Mouse (Mus musculus): Measurements from ENCODE around the gene Hsd3b7.
A peak's percentile ranks its signal among the peaks of the same experiment; 100 is the strongest.

Hsd3b7 gene

DNA sequence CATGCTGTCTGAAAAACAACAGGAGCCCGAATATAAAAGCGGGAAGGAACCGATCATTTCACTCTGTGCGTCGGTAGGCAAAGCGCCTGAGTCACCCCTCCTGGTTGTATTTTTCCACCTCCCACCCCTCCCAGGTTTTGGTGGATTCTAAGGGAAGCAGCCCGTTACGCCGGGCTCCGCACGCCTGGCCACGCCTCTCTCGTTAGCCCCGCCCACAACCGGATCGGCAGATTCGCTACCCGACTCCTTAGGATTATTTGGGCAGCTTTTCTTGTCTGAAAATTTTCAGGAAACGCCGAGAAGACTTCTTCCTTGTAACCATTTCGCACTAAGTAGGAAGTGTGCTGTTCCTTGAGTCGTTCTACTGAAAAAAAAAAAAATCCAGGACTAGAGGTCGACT is 24.0 kb upstream of the Hsd3b7 start, which contains the start of gene Setd1a:
TSS of gene Setd1a (plus strand) at position 245 of the 400 bp plus-strand sequence.
- DNase-seq, result peak; percentile 89

DNA sequence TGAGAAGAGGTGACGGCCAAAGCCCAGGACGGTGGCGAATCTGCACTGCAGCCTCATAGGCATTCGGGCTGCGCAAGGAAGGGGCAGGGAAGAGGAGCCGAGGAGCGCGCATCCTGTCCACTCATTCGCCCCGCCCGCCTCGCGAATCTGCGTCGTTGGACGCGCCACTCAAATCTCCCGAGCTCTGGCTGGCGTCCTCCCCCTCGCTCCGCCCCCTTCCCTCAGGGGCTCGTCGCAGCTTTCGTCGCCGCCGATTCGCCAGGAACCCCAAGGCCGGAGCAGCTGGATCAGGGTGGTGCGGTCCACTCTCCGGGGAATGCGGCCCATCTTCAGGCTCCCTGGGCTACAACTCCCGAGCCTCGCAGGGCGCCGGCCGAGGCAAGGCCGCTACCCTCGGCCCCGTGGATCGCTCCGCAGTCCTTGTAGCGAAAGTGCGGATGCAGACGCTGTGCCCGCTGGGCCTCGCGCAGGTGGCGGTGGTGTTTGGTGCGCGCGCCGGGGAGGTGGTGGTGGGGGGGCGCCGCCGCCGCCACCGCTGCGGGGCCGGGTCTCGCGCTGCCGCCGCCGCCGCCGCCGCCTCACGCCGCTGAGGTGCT is 23.4 kb upstream of the Hsd3b7 start:
- DNase-seq, result peak; percentile 97

DNA sequence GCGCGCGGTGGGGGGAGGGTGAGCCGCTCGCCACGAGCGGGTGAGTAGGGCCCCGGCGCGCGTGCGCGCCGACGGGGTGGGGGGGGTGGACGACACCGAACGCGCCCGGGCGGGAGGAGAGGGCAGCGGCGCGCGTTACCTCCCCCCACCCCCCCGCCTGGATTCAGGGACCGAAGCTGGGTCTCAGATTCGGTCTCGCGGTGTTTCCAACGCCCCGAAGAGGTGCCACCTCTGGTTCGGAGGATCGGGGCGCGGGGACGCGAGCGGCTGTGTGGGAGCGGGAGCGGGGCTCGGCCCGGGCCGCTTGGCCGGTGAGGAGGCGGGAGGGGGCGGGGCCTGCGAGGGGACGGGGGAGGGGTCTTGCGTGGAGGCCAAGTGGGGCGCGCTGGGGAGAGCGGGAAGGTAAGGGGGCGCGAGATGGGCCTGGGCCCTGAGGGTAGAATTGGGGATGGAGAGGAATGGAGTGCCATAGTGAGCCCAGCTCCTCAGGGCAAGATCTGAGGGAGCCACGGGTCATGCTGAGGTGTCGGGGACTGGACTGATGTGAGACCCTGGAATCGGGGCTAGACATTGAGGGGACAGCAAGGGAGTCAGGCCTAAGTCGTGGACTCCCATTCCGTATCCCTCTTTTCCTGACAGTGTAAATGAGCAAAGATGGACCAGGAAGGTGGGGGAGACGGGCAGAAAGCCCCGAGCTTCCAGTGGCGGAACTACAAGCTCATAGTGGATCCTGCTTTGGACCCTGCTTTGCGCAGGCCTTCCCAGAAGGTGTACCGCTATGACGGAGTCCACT is 22.7 kb upstream of the Hsd3b7 start:
- DNase-seq, result peak; percentile 63

DNA sequence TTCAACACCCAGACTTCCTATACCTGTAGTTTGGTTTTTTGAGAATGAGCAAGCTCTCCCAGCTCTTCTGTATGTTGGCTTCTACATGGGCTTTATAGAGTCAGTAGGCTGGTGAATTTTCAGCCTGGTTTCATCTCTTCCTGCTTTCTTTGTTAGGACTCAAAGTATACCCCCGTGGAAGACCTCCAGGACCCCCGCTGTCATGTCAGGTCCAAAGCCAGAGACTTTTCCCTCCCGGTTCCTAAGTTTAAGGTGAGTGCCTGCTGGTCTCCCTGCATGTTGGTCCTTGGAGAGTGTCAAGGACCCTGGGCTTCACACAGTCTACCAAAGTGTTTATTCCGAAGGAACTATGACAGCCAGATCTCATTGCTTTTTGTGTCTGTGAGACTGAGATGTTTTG is 22.1 kb upstream of the Hsd3b7 start:
- no peak for DNase-seq

DNA sequence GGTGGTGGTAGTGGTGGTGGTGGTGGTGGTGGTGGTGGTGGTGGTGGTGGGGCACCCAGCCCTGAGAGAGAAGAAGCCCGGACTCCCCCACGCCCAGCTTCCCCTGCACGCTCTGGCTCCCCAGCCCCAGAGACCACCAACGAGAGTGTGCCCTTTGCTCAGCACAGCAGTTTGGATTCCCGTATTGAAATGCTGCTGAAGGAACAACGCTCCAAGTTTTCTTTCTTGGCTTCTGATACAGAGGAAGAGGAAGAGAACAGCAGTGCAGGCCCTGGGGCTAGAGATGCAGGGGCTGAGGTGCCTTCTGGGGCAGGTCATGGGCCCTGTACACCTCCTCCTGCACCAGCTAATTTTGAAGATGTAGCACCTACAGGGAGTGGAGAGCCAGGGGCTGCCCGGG is 15.1 kb upstream of the Hsd3b7 start, which contains the start of gene Gm49388:
TSS of gene Gm49388 (plus strand) at position 301 of the 400 bp plus-strand sequence.
- DNase-seq, result no peak

DNA sequence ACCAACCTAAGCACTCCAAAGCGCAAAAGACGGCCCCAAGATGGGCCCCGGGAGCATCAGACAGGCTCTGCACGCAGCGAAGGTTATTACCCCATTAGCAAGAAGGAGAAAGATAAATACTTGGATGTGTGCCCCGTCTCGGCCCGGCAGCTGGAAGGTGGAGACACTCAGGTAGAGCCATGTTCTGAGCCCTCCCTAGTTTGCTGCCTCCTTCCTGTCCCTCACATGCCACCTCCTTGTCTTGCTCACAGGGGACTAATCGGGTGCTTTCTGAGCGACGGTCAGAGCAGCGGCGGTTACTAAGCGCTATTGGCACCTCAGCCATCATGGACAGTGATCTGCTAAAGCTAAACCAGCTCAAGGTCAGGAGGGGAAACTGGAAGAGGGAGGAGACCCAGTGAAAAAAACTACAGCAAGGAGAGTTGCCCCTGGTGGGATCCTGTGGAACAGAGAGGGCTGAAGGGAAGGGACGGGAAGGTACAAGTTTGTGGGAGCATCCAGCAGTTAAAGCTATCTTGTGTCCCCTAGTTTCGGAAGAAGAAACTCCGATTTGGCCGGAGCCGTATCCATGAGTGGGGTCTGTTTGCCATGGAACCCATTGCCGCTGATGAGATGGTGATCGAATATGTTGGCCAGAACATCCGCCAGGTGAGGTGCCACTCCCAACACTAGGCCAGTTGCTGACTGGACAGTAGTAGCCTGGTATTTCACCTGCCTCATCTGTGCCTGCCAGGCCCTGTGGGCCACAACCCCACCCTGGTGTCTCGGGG is 3.1 kb upstream of the Hsd3b7 start:
- DNase-seq, result no peak

DNA sequence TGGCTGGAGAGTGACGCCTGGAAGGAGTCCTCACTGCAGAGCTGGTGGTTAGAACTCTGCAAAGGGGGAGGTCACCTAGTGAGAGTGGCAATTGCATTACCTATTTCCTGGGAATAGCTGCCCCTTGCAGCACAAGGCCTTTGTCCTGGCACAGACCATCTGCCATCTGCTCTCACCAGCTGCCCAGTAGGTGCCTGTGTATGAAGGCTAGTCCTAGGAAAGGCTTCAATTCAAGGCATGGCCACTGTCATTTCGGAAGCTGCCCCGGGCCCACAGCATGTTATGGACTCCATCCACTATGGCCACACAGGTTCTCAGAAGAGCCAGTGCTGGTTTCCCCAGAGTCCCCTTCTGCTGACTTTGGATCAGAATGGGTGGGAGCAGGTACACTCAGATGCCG is 1.8 kb upstream of the Hsd3b7 start:
- DNase-seq, result no peak

DNA sequence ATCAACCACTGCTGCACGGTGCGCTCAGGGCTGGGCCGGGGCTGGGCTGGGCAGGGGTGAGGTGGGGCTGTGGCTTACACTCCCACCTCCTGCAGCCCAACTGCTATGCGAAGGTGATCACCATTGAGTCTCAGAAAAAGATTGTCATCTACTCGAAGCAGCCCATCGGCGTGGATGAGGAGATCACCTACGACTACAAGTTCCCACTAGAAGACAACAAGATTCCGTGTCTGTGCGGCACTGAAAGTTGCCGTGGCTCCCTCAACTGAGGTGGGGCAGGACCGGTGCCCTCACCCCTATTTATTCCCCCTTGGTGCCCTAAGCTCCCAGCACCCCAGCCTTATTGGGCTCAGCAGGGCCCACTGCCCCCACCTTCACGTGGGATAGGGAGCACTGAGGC is 1.2 kb upstream of the Hsd3b7 start:
- DNase-seq, result no peak

DNA sequence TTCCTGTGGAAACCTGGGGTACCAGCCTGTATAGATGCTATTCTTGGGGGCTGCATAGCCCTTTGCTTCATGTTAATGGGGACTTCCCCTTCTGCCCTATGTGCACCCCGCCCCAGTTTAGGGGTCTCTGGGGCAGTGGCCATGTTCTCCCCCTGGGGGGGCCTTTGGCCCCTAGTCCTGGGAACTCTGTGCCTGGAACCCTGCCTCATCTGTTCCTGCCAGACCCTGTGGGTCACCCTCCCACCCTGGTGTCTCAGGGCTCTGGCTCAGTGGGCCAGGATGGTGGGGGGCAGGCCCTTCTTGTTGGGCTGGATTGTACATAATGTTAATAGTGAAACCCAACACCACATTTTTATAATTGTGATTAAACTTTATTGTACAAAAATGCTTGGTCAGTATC is 666 bp upstream of the Hsd3b7 start:
- no peak for DNase-seq

DNA sequence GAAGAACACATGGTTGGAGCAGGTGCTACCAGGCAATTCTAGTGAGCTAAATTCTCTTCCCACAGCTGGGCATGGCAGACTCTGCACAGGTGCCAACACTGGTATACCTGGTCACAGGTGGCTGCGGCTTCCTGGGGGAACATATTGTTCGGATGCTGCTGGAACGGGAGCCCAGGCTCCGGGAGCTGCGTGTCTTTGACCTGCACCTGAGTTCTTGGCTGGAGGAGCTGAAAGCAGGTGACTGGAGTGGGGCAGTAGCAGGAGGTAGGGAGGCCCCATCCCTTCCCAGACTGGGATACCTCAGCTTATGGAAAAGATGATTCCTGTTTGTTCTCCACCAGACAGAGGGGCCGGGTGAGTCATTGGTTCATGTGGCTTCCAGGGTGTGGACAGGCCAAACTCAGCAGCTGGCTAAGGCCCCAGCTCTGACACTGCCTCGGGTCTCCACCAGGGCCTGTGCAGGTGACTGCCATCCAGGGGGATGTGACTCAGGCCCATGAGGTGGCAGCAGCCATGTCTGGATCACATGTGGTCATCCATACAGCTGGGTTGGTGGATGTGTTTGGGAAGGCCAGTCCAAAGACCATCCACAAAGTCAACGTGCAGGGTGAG is 712 bp downstream of the Hsd3b7 start:
- DNase-seq, result no peak

DNA sequence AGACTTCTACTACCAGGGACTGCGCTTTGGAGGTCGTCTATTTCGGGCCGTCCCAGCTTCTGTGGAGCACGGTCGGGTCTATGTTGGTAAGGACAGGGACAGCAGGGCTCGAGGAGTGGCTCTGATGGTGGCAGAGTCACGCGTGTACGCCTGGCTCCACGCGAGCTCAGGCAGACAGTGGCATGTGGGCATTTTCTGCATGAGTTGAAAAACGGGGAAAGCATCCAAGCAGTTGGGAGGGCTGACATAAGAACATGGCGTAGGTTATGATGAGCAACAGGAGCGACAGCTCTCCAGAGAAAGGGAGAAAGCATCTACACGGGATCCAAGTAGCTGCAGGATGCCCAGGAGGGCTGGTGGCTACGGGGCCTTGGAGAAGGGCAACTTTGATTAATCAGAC is 1.9 kb downstream of the Hsd3b7 start:
- DNase-seq, result no peak

DNA sequence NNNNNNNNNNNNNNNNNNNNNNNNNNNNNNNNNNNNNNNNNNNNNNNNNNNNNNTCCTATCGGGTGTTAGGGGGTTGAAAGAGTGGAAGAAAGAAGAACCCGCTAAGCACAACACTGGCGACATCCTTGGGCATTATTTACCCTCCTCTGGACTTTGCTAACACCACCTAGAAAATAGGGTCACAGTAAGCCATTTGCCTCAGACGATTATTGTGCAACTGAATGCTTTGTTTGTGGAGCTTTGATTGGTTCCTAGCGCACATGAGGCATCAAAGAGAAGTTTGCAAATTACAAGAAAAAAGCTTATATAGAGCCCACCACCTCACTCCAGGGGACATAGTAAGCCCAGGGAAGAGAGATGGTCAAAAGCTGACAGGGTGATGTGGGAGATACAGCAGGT is 8.4 kb downstream of the Hsd3b7 start:
- DNase-seq, result no peak

DNA sequence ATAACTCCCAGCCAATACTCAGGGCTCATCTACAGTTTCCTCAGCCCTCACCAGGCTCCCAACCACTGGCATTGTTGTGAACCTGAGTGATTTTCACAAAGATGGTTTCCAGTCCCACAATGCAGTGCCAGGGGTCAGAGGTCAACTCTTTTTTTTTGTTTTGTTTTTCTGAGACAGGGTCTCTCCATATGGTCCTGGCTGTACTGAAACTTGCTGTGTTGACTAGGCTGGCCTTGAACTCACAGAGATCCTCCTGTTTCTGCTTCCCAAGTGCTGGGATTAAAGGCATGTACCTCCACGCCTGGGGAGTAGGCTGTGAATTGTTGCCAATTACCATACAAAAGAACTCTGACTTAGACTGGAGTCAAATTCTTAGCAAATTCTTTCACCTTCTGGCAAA is 9.4 kb downstream of the Hsd3b7 start:
- DNase-seq, result no peak

DNA sequence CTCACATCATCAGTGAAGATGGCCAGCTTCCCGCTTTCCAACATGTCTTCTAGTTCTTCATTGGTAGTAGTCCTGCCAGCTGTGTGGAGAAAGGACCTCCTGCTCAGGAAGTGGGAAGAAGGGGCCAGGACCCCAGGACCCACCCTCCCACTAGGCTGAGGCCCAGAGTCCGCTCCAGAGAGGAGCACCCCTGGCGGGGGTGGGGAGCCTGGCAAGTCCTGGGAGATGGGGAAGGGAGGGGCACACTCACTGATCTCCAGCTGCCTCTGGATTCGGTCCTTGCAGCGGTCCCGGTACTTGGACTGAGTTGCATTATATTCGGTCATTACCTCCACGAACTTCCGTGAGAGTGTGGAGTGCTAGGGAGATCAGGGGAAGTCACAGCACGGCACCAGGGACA is 10.2 kb downstream of the Hsd3b7 start:
- no peak for DNase-seq

DNA sequence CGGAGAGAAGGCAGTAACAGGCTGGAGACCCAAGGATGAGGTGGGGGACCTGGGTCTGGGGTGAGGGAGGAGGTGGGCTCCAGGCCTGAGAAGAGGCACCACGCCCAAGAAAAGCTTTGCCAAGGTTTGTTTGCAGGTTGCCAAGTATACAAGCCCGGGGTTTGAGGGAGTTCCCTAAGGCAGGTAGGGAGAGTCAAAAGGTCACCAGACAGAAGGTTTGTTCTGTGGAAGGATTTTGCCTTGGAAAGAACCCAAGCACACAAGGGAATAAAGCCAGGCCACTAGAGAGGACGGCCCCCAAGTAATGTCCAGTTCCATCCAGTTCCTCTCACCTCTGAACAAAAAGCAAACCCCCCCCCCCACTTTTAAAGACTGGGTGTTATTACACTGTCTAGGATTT is 10.8 kb downstream of the Hsd3b7 start:
- no peak for DNase-seq

DNA sequence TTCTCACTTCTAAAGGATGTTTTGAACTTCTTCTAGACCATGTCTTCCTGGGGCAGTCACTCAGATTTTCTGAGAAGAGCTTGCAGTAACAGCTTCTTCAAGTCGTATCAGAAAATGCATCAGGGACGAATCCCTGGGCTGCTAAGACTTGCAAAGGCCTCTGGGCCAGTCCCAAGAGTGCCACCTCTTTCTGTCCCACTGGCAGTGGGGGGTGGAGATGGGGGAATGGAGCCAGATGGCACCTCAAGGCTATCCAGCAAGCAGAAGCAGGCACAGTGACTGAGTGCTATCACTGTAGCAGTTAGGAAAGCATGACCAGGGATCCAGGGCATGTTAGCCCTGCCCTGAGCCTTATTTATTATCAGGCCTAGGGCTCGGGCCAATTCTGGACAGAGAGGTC is 11.9 kb downstream of the Hsd3b7 start:
- DNase-seq, result no peak

DNA sequence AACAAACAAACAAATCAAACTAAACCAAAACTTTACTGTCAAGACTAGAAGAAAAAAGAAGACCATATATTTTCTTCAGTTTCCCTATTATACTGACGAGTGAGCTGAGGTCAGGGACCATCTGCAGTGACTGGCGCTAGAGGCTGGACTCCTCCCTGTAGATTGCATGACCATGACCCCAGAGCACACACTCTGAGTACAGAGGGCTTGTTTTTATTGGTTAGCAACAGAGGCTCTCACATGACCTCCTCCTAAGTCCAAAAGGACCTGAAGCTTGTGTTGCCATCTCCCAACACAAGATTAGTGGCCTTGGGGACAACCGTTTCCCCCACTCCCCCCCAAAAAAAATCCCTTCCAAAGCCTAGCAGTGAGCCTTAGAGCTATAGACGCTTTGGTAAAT is 13.4 kb downstream of the Hsd3b7 start:
- DNase-seq, result no peak

DNA sequence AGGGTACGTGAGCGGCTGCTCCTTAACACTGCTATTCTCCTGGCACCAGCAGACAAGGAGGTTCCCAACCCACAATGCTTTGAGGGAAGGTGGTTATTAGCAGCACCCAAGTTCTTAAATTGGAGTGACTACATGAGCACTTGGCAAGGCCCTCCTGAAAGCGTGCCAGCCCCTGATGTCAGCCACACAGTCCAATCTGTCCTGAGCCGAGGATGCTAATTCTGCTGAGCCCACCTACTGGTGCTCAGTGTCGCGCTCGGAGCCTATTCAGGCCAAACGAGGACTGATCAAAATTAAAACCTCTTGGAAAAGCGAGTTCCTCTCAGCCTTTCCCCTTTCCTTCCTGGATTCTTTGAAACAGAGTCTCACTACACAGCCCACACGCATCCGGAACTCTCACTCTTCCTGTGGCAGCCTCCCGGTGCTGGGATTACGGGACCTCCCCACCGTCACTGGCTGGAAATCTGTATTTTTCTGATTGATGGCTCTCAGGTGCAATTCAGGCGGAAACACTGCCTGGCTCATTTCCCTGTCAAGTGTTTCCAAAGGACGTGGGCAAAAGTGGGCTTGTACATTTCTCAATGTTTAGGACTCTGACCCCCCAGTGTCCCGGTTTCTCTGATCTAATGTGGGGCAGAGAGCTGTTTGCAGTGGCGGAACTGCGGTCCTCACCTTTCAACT is 14.0 kb downstream of the Hsd3b7 start:
- no peak for DNase-seq

DNA sequence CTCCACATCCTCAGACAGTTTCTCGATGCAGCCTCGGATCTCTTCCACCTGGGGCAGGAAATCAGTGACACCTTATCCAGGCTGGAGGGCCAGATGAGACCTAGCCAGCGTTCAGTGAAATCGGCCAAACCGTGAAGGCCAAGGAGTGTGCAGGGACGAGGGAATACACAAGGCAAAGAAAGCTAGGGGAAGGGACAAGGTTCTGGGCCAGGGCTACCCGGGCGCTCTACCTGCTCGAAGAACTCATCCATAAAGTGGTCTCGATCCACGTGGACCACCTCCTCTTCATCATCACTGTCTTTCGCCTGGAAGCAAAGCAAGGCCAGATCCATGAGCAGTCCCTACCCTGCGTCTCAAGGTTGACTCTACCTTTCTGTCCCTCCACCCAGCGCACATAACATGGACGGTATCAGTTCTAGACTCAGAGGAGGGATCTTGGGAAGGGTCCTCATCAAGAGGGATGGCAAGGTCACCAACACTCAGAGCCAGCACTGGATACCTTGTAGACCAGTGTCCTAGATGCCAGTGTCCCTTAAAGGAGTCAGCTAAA is 14.8 kb downstream of the Hsd3b7 start:
- no peak for DNase-seq

DNA sequence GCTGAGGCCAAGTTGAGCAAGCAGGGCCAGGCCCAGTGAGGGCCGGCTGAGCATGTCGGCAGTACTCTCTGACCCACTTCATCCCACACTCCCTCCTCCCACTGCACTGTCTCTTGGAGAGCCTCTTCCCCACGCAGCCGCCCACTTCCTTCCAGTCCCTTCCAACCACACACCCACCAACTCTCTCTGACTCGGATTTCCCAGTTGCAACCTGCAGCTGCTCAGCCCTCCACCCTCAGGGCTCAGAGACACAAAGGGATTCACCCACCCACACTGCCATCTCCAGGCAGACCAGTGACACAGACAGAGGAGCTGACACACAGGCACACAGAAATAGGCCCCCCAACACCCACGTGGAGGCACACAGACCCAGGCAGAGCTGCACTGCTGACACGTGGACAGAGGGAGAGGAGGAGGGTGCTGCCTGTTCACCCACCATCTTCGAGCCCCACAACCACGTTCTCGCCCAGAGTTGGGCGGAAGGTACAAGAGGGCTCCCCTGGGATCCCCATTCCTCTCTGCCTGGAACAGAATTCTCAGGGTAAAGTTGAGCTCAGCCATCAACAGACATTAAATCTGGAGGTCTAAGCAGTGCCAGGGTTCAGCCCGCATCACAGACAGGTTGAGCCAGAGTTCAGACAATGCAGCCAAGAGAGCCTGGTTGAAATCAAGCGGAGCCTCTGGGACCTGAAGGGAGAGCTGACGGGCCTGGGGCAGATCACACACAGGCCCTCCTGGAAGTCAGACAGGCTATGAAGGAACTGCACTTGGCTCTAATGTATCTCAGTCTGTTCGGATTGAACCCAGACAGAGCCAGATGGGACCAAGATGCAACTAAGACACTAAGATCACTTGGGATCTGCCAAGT is 15.8 kb downstream of the Hsd3b7 start:
- peak; percentile 73 for DNase-seq

DNA sequence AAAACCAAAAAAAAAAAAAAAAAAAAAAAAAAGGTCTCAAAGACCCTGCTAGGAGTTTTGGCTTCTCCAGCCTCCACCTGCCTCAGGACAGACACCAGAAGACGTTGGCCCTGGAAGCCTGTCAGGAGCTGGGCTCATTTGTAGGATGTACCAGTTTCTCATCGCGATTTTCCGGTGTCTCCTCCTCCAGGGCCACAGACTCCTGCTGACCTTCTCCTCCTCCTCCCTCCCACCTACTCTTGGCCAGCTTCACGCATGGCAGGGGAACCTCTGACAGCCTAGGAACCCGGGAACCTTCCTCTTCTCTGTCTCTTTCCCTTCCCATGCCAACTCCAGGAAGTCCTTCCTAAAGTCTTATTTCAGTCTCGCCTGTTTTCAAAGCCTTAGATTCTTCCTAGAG is 16.6 kb downstream of the Hsd3b7 start:
- no peak for DNase-seq

DNA sequence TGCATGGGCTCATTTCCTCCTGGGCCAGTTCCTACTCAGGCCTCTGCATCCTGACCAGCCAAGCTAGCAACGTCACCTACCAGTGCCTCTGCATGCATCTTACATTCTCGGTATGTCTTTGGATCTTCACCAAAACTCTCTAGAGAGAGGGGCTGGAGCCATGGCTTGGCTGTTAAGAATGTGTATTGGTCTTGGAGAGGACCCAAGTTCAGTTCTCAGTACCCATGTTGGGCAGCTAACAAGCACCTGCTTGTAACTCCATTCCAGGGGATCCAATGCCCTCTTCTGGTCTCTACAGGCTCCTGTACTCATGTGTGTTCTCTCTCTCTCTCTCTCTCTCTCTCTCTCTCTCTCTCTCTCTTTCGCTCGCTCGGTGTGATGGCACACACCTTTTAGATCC is 17.4 kb downstream of the Hsd3b7 start:
- DNase-seq, result no peak

Measured in thymus, postnatal 14 days (tissue).